ENCODE assay signal across 6 mouse cellular contexts in genomic region chr9:60588914-60589313, GRCm38 (mm10).
"Had no signal": no experiment of that assay in that cellular context is flagged by ENCODE, and none has a peak within 500 bp of the region (broad histone marks: within the 10 kb centered on the region; RNA-seq: fewer than 3 reads in every experiment).

No protein-coding gene starts in this region.

- DNase-seq: kidney, postnatal 14 days; lung, adult 2 months; lung, postnatal 4 days; midbrain, embryonic 14.5 days; thymus, adult 18-20 months; thymus, postnatal 14 days had no signal
